Mouse (Mus musculus): ENCODE results near the gene Slc9a1. TPM values are rescaled to one million over a fixed set of nuclear protein-coding genes. Genes with fewer than 3 reads are reported as not detected.

Slc9a1 gene
- polyA plus RNA-seq, 1 experiment from 2014 or later, result 7.2 TPM

- Histone ChIP-seq H3K9me3 (replicated peaks; ENCODE audit: control insufficient read depth, low read length) (no peaks in the 10 kb centered on the region), H3K4me2 (ENCODE audit: low read depth, low read length) (no peak overlapping the region), H3K9ac (ENCODE audit: low read length) (no peak overlapping the region), H3K27ac (ENCODE audit: low read length) (no peak overlapping the region), H3K4me3 (ENCODE audit: low read length) (no peak overlapping the region), H3K36me3 (ENCODE audit: control insufficient read depth, insufficient read depth) (no peaks in the 10 kb centered on the region), H3K4me1 (ENCODE audit: control insufficient read depth, insufficient read depth, low read length) (peaks cover 47% of the 10 kb centered on the region), H3K27me3 (ENCODE audit: control insufficient read depth, insufficient read depth, low read length) (no peaks in the 10 kb centered on the region)
- 91% methylated on average over 5 of the region's 5 CpGs for WGBS
- no peak for ATAC-seq (replicated peaks; ENCODE audit: extremely low read depth, insufficient read depth, low FRiP score)
Measured at GRCm38 (mm10) chr4:133404256-133404655, 34.8 kb downstream of the Slc9a1 start.

- Histone ChIP-seq H3K9me3 (replicated peaks; ENCODE audit: control insufficient read depth, low read length) (no peaks in the 10 kb centered on the region), H3K4me2 (ENCODE audit: low read depth, low read length) (no peak overlapping the region), H3K36me3 (ENCODE audit: control insufficient read depth, insufficient read depth) (no peaks in the 10 kb centered on the region), H3K4me1 (ENCODE audit: control insufficient read depth, insufficient read depth, low read length) (peaks cover 35% of the 10 kb centered on the region), H3K9ac (ENCODE audit: low read length) (0 out of 2 replicates have a peak overlapping the region, but pooled peaks have one; percentile 27), H3K27ac (ENCODE audit: low read length) (peak overlapping the region; percentile 55), H3K27me3 (ENCODE audit: control insufficient read depth, insufficient read depth, low read length) (no peaks in the 10 kb centered on the region), H3K4me3 (ENCODE audit: low read length) (no peak overlapping the region)
- 52% methylated on average over 8 of the region's 8 CpGs for WGBS
- ATAC-seq (replicated peaks; ENCODE audit: extremely low read depth, insufficient read depth, low FRiP score), result no peak
Measured at GRCm38 (mm10) chr4:133406313-133407056, 37.0 kb downstream of the Slc9a1 start.

DNA sequence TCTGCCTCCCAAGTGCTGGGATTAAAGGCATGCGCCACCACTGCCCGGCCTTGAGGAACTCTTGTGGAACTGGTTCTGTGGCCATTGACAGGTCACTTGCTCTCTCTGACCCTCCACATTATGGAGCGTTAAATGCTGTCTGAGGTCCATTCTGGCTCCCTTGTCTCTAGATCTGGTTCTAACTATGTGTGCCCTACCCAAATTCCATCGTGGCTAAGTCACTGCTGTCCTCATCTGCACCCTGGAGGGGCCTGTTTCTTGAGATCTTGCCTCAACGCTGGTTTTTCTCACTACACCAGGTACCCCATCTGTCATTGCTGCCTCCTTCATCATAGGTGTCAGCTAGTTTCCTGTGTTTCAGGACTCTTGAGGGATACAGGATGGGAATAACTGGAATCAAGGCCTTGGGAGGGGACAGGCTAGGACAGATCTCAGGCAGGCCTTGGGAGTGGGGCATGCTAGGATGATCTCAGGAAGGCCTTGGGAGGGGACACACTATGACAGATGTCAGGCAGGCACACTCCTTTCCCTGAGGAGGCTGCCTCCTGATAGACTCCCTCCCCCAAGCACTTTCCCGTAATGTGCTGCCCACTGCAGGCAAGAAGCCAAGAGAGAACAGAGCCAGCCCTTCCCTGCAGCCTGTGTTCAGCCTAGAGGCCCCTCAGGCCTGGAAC is 37.7 kb downstream of the Slc9a1 start:
- H3K36me3 ChIP-seq (ENCODE audit: control insufficient read depth, insufficient read depth), result no peaks in the 10 kb centered on the region
- H3K4me2 ChIP-seq (ENCODE audit: low read depth, low read length), result no peak overlapping the region
- 51% methylated on average over 6 of the region's 6 CpGs for WGBS
- peak; percentile 74 for ATAC-seq (replicated peaks; ENCODE audit: extremely low read depth, insufficient read depth, low FRiP score)
- no peaks in the 10 kb centered on the region for H3K9me3 ChIP-seq (replicated peaks; ENCODE audit: control insufficient read depth, low read length)
- H3K4me1 ChIP-seq (ENCODE audit: control insufficient read depth, insufficient read depth, low read length), result peaks cover 29% of the 10 kb centered on the region
- H3K4me3 ChIP-seq (ENCODE audit: low read length), result no peak overlapping the region
- H3K9ac ChIP-seq (ENCODE audit: low read length), result peak overlapping the region; percentile 15; the same call in 1 of the 2 replicates
- peak overlapping the region; percentile 65 for H3K27ac ChIP-seq (ENCODE audit: low read length)
- H3K27me3 ChIP-seq (ENCODE audit: control insufficient read depth, insufficient read depth, low read length), result no peaks in the 10 kb centered on the region

DNA sequence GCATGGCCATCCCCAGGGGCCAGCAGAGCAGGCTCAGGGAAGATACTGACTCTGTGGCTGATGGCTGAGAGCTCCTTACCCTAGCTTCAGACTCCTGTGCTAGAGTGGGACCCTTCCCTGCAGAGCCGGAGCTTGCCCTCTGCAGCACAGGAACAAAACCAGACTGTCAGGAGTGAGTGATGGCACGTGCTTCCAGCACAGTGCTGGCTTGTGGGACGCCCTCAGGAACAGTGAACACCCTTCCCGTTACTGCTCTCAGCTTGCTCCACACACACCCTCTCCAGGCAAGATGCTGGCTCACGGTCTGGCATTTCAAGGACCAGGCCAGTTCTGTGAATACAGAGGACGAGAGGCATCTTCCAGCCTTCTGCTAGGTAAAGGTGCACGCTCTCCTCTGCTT is 38.5 kb downstream of the Slc9a1 start:
- H3K27ac ChIP-seq (ENCODE audit: low read length), result peak overlapping the region; percentile 65
- peak; percentile 77 for ATAC-seq (replicated peaks; ENCODE audit: extremely low read depth, insufficient read depth, low FRiP score)
- no peaks in the 10 kb centered on the region for H3K36me3 ChIP-seq (ENCODE audit: control insufficient read depth, insufficient read depth)
- no peaks in the 10 kb centered on the region for H3K9me3 ChIP-seq (replicated peaks; ENCODE audit: control insufficient read depth, low read length)
- peaks cover 29% of the 10 kb centered on the region for H3K4me1 ChIP-seq (ENCODE audit: control insufficient read depth, insufficient read depth, low read length)
- WGBS, result 44% methylated on average over 7 of the region's 7 CpGs
- H3K9ac ChIP-seq (ENCODE audit: low read length), result peak overlapping the region; percentile 15; the same call in 1 of the 2 replicates
- H3K4me2 ChIP-seq (ENCODE audit: low read depth, low read length), result no peak overlapping the region
- no peaks in the 10 kb centered on the region for H3K27me3 ChIP-seq (ENCODE audit: control insufficient read depth, insufficient read depth, low read length)
- H3K4me3 ChIP-seq (ENCODE audit: low read length), result no peak overlapping the region

GRCm38 (mm10) chr4:133410994-133411393 is 41.5 kb downstream of the Slc9a1 start:
- Histone ChIP-seq H3K4me1 (ENCODE audit: control insufficient read depth, insufficient read depth, low read length) (peaks cover 32% of the 10 kb centered on the region), H3K27me3 (ENCODE audit: control insufficient read depth, insufficient read depth, low read length) (no peaks in the 10 kb centered on the region), H3K4me3 (ENCODE audit: low read length) (no peak overlapping the region), H3K4me2 (ENCODE audit: low read depth, low read length) (no peak overlapping the region), H3K9me3 (replicated peaks; ENCODE audit: control insufficient read depth, low read length) (no peaks in the 10 kb centered on the region), H3K36me3 (ENCODE audit: control insufficient read depth, insufficient read depth) (peaks cover 4% of the 10 kb centered on the region; the same call in 1 of the 2 replicates), H3K9ac (ENCODE audit: low read length) (no peak overlapping the region), H3K27ac (ENCODE audit: low read length) (no peak overlapping the region)
- ATAC-seq (replicated peaks; ENCODE audit: extremely low read depth, insufficient read depth, low FRiP score), result no peak
- 80% methylated on average over 14 of the region's 14 CpGs for WGBS

DNA sequence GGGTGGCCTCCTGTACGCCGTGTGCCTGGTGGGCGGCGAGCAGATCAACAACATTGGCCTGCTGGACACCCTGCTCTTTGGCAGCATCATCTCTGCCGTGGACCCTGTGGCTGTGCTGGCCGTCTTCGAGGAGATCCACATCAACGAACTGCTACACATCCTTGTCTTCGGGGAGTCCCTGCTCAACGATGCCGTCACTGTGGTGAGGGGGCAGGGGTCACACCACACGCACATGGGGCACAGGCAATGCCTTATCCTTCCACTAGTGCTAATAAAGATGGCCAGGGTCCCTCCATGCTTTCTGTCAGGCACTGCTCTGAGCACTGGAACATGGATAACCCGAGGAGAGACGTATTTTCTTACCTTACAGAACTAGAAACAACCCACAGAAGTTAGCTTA is 42.6 kb downstream of the Slc9a1 start:
- H3K4me3 ChIP-seq (ENCODE audit: low read length), result no peak overlapping the region
- ATAC-seq (replicated peaks; ENCODE audit: extremely low read depth, insufficient read depth, low FRiP score), result no peak
- no peaks in the 10 kb centered on the region for H3K9me3 ChIP-seq (replicated peaks; ENCODE audit: control insufficient read depth, low read length)
- no peak overlapping the region for H3K9ac ChIP-seq (ENCODE audit: low read length)
- peaks cover 4% of the 10 kb centered on the region; the same call in 1 of the 2 replicates for H3K36me3 ChIP-seq (ENCODE audit: control insufficient read depth, insufficient read depth)
- WGBS, result 85% methylated on average over 14 of the region's 14 CpGs
- no peak overlapping the region for H3K4me2 ChIP-seq (ENCODE audit: low read depth, low read length)
- peaks cover 21% of the 10 kb centered on the region for H3K4me1 ChIP-seq (ENCODE audit: control insufficient read depth, insufficient read depth, low read length)
- H3K27me3 ChIP-seq (ENCODE audit: control insufficient read depth, insufficient read depth, low read length), result no peaks in the 10 kb centered on the region
- no peak overlapping the region for H3K27ac ChIP-seq (ENCODE audit: low read length)

- Histone ChIP-seq H3K4me1 (ENCODE audit: control insufficient read depth, insufficient read depth, low read length) (peaks cover 13% of the 10 kb centered on the region), H3K9ac (ENCODE audit: low read length) (no peak overlapping the region), H3K4me3 (ENCODE audit: low read length) (no peak overlapping the region), H3K9me3 (replicated peaks; ENCODE audit: control insufficient read depth, low read length) (no peaks in the 10 kb centered on the region), H3K27me3 (ENCODE audit: control insufficient read depth, insufficient read depth, low read length) (no peaks in the 10 kb centered on the region), H3K27ac (ENCODE audit: low read length) (no peak overlapping the region), H3K36me3 (ENCODE audit: control insufficient read depth, insufficient read depth) (peaks cover 6% of the 10 kb centered on the region; the same call in 1 of the 2 replicates), H3K4me2 (ENCODE audit: low read depth, low read length) (no peak overlapping the region)
- WGBS, result 67% methylated on average over 16 of the region's 16 CpGs
- no peak for ATAC-seq (replicated peaks; ENCODE audit: extremely low read depth, insufficient read depth, low FRiP score)
Measured at GRCm38 (mm10) chr4:133412575-133413540, 43.4 kb downstream of the Slc9a1 start.

GRCm38 (mm10) chr4:133413617-133414016 is 44.1 kb downstream of the Slc9a1 start:
- ATAC-seq (replicated peaks; ENCODE audit: extremely low read depth, insufficient read depth, low FRiP score), result no peak
- Histone ChIP-seq H3K36me3 (ENCODE audit: control insufficient read depth, insufficient read depth) (peaks cover 12% of the 10 kb centered on the region; the same call in 1 of the 2 replicates), H3K4me1 (ENCODE audit: control insufficient read depth, insufficient read depth, low read length) (peaks cover 6% of the 10 kb centered on the region), H3K4me2 (ENCODE audit: low read depth, low read length) (no peak overlapping the region), H3K27me3 (ENCODE audit: control insufficient read depth, insufficient read depth, low read length) (no peaks in the 10 kb centered on the region), H3K9ac (ENCODE audit: low read length) (no peak overlapping the region), H3K4me3 (ENCODE audit: low read length) (no peak overlapping the region), H3K9me3 (replicated peaks; ENCODE audit: control insufficient read depth, low read length) (no peaks in the 10 kb centered on the region), H3K27ac (ENCODE audit: low read length) (no peak overlapping the region)
- 88% methylated on average over 7 of the region's 7 CpGs for WGBS
